Mouse (Mus musculus): Measurements from ENCODE around the gene Zfp763. TPM values are rescaled to one million over a fixed set of nuclear protein-coding genes. Genes with fewer than 3 reads are reported as not detected.

The Zfp763 gene
- 0.19 and 0.31 TPM in 2 replicates for polyA plus RNA-seq (2012; ENCODE audit: low replicate concordance)

GRCm38 (mm10) chr17:33032900-33033891 lies at the start of gene Zfp763:
TSS of gene Zfp763 (minus strand) at chr17:33033402.

GRCm38 (mm10) chr17:33067958-33068357 lies 34.8 kb upstream of the Zfp763 start, which contains the start of gene 4921501E09Rik:
TSS of gene 4921501E09Rik (minus strand) at chr17:33068058.

GRCm38 (mm10) chr17:32992699-32993474 lies 40.3 kb downstream of the Zfp763 start, which contains the start of gene Zfp952:
TSS of gene Zfp952 (plus strand) at chr17:32993129.

Other genes starting within 250 kb of the Zfp763 start
- gene Zfp871, start 245.1 kb downstream of the Zfp763 start, polyA plus RNA-seq (2012; ENCODE audit: low replicate concordance): 1.1 and 3.0 TPM in 2 replicates
- 0.03 and 0.08 TPM in 2 replicates for gene Zfp811, start 223.5 kb downstream of the Zfp763 start, polyA plus RNA-seq (2012; ENCODE audit: low replicate concordance)
- 0.15 and 1.6 TPM in 2 replicates for gene Zfp799, start 203.1 kb downstream of the Zfp763 start, polyA plus RNA-seq (2012; ENCODE audit: low replicate concordance)
- 0.33 and 0.64 TPM in 2 replicates for gene Zfp870, start 141.8 kb downstream of the Zfp763 start, polyA plus RNA-seq (2012; ENCODE audit: low replicate concordance)
- not detected in 2 replicates for gene Cyp4f14, start 116.1 kb downstream of the Zfp763 start, polyA plus RNA-seq (2012; ENCODE audit: low replicate concordance)
- 66.1 and 166 TPM in 2 replicates for gene Cyp4f13, start 86.0 kb downstream of the Zfp763 start, polyA plus RNA-seq (2012; ENCODE audit: low replicate concordance)
- gene Zfp472, start 67.6 kb downstream of the Zfp763 start, polyA plus RNA-seq (2012; ENCODE audit: low replicate concordance): 0.22 and 0.72 TPM in 2 replicates
- 0.28 and 1.1 TPM in 2 replicates for gene Zfp952, start 40.3 kb downstream of the Zfp763 start, polyA plus RNA-seq (2012; ENCODE audit: low replicate concordance)
- not detected in 2 replicates for gene 4921501E09Rik, start 34.7 kb upstream of the Zfp763 start, polyA plus RNA-seq (2012; ENCODE audit: low replicate concordance)
- gene Zfp563, start 55.9 kb upstream of the Zfp763 start, polyA plus RNA-seq (2012; ENCODE audit: low replicate concordance): 0.36 and 1.0 TPM in 2 replicates
- gene Morc2b, start 106.3 kb upstream of the Zfp763 start, polyA plus RNA-seq (2012; ENCODE audit: low replicate concordance): not detected in 2 replicates
- gene Olfr55, start 135.0 kb upstream of the Zfp763 start, polyA plus RNA-seq (2012; ENCODE audit: low replicate concordance): not detected in 2 replicates
- not detected in 2 replicates for gene Olfr239, start 157.9 kb upstream of the Zfp763 start, polyA plus RNA-seq (2012; ENCODE audit: low replicate concordance)
- not detected in 2 replicates for gene Olfr1564, start 188.3 kb upstream of the Zfp763 start, polyA plus RNA-seq (2012; ENCODE audit: low replicate concordance)
- 0.14 and 0.30 TPM in 2 replicates for gene Zfp955a, start 221.7 kb upstream of the Zfp763 start, polyA plus RNA-seq (2012; ENCODE audit: low replicate concordance)
- not detected in 2 replicates for gene Olfr63, start 231.3 kb upstream of the Zfp763 start, polyA plus RNA-seq (2012; ENCODE audit: low replicate concordance)

Data from hematopoietic multipotent progenitor cell, adult 10-12 weeks (in vitro differentiated cells).